Mouse (Mus musculus) heart, embryonic 14.5 days (tissue): ENCODE measurements at regions not wholly inside any gene's neighbourhood (a gene's known extent, or its start where the extent isn't known, plus 50 kb on each side); places are given as distances from the start of the nearest gene placed in this dataset.

Experiments used
- ATAC-seq: fragments of 200-750 bp; cut with Nextera tagmentation; 2 replicates; pipeline ENCODE4 v1.8.0; 2017; ENCODE audit warnings: low read depth, moderate TSS enrichment; ENCODE audit not compliant: insufficient number of reproducible peaks, insufficient read depth, low FRiP score
- H3K27ac ChIP-seq, 2 experiments: fragments of 200-500 bp in 1 of 2; fragments of 300-500 bp in 1 of 2; sonication (generic) in 1 of 2; replicated peaks in 1 of 2; 2 replicates each; pipeline ENCODE4 v1.5.1; 2012 to 2014; ENCODE audit warnings: low read depth in 2 of 2, low read length in 2 of 2, control low read depth in 1 of 2, mild to moderate bottlenecking in 1 of 2, mixed read lengths in 1 of 2; ENCODE audit not compliant: control insufficient read depth in 1 of 2, insufficient read depth in 1 of 2
- H3K27me3 ChIP-seq: fragments of 300-500 bp; sonication (generic); 2 replicates; pipeline ENCODE4 v1.6.1; 2014; ENCODE audit warnings: mild to moderate bottlenecking, low read length, control low read depth; ENCODE audit not compliant: control insufficient read depth, insufficient read depth
- H3K36me3 ChIP-seq: fragments of 300-500 bp; sonication (generic); 2 replicates; pipeline ENCODE4 v1.6.1; 2014; ENCODE audit warnings: mild to moderate bottlenecking, control low read depth, low read length, mixed read lengths; ENCODE audit not compliant: control insufficient read depth, insufficient read depth
- H3K4me1 ChIP-seq, 2 experiments: fragments of 200-500 bp in 1 of 2; fragments of 300-500 bp in 1 of 2; sonication (generic) in 1 of 2; 2 replicates each; pipeline ENCODE4 v1.6.1; 2012 to 2014; ENCODE audit warnings: low read length in 2 of 2, control low read depth in 1 of 2, mixed read lengths in 1 of 2; ENCODE audit not compliant: control insufficient read depth in 2 of 2, insufficient read depth in 2 of 2
- H3K4me2 ChIP-seq: fragments of 300-500 bp; sonication (generic); 2 replicates; pipeline ENCODE4 v1.6.1; 2014; ENCODE audit warnings: mild to moderate bottlenecking, low read length
- H3K4me3 ChIP-seq, 2 experiments: fragments of 200-500 bp in 1 of 2; fragments of 300-500 bp in 1 of 2; sonication (generic) in 1 of 2; 2 replicates each; pipeline ENCODE4 v1.5.1; 2012 to 2014; ENCODE audit warnings: low read length in 2 of 2, mild to moderate bottlenecking in 2 of 2, control low read depth in 1 of 2, low read depth in 1 of 2, moderate library complexity in 1 of 2; ENCODE audit not compliant: control insufficient read depth in 1 of 2, insufficient read depth in 1 of 2
- H3K9ac ChIP-seq: fragments of 300-500 bp; sonication (generic); 2 replicates; pipeline ENCODE4 v1.6.1; 2014; ENCODE audit warnings: mild to moderate bottlenecking, low read length
- H3K9me3 ChIP-seq: fragments of 300-500 bp; sonication (generic); 2 replicates; pipeline ENCODE4 v1.6.1; 2016; ENCODE audit warnings: low read length, control low read depth; ENCODE audit not compliant: control insufficient read depth

DNA sequence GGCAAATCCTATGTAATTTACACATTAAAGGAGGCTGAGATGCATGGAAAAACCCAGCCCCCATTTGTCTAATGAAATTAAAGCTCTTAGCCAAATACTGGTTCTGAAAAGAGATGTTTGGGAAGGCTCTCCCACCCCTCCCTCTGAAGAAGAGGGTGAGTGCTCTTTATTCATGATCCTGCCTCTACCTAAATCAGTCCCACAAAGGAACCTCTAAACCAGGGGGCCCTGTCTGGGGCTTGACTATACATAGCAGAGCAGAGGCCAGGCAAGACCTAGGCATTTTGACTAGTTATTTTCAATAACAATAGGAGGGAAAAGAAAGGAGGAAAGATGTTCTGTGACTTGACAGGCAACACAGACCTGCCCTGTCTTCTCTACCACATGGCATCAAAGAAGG lies 478.0 kb downstream of the Gtdc1 start:
- H3K4me1 ChIP-seq: no peaks in the 10 kb centered on the region
- no peak overlapping the region for H3K27ac ChIP-seq
- no peak for ATAC-seq
- no peaks in the 10 kb centered on the region for H3K9me3 ChIP-seq
- no peak overlapping the region for H3K4me2 ChIP-seq
- H3K4me3 ChIP-seq: no peak overlapping the region
- no peak overlapping the region for H3K9ac ChIP-seq
- no peaks in the 10 kb centered on the region for H3K27me3 ChIP-seq
- no peaks in the 10 kb centered on the region for H3K36me3 ChIP-seq
